Mouse (Mus musculus) heart, embryonic 10.5 days (tissue): Measurements from ENCODE around the gene Map3k10. TPM values are rescaled to one million over a fixed set of nuclear protein-coding genes. Genes with fewer than 3 reads are reported as not detected.

Experiments
- DNase-seq: peaks from one replicate; pipeline ENCODE4 v3.0.0-alpha.2; 2017; ENCODE audit warnings: low spot score
- H3K27ac ChIP-seq: fragments of 300-500 bp; sonication (generic); 2 replicates; pipeline ENCODE4 v1.5.1; 2016; ENCODE audit warnings: mild to moderate bottlenecking
- H3K27me3 ChIP-seq: fragments of 300-500 bp; sonication (generic); 2 replicates; pipeline ENCODE4 v1.6.1; 2016; ENCODE audit warnings: mild to moderate bottlenecking; ENCODE audit not compliant: poor library complexity, insufficient read depth, severe bottlenecking
- H3K36me3 ChIP-seq: fragments of 300-500 bp; sonication (generic); 2 replicates; pipeline ENCODE4 v1.6.1; 2016; ENCODE audit warnings: mild to moderate bottlenecking, moderate library complexity
- H3K4me1 ChIP-seq: fragments of 300-500 bp; sonication (generic); 2 replicates; pipeline ENCODE4 v1.6.1; 2016; ENCODE audit warnings: mild to moderate bottlenecking
- H3K4me3 ChIP-seq: fragments of 300-500 bp; sonication (generic); 2 replicates; pipeline ENCODE4 v1.5.1; 2016; ENCODE audit warnings: mild to moderate bottlenecking, moderate library complexity
- H3K9me3 ChIP-seq: fragments of 300-500 bp; sonication (generic); 2 replicates; pipeline ENCODE4 v1.6.1; 2016; ENCODE audit warnings: mild to moderate bottlenecking, moderate library complexity
- WGBS: fragments of 180-500 bp; shearing (Covaris S2); methylation state at CpG from one replicate; pipeline ENCODE4 v1.1.7; 2016; 5-methylcytosine and 5-hydroxymethylcytosine counted together
- polyA plus RNA-seq: library from polyadenylated mRNA; unstranded; fragments of >200 nt; fragmentation: Nextera tagmentation; extraction: Ambion mirVana; gene quantifications from 2 replicates; pipeline ENCODE4 v1.2.1, GENCODE M21; 2016

The Map3k10 gene
- polyA plus RNA-seq, 1 experiment from 2014 or later = 10.6 TPM

DNA sequence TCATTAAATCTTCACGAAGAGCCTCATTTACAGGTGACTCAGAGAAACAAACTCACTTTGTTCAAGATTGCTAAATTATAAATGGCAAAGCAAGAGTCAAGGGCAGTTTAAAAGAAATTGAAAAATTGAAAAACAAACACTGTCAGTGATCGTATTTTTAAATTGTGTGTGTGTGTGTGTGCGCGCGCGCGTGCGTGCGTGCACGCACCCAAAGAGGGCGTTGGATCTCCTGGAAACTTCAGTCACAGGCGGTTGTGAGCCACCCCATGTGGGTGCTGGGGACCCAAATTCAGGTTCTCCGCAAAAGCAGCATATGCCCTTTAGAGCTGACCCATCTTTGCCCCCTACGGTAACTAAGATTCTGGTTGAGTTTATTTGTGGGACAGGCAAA, 819 bp upstream of the Map3k10 start:
- peaks cover 22% of the 10 kb centered on the region for H3K4me1 ChIP-seq
- 39% methylated on average over 14 of the region's 14 CpGs for WGBS
- H3K27ac ChIP-seq = peak overlapping the region; percentile 92; the same call in 1 of the 2 replicates
- H3K4me3 ChIP-seq = peak overlapping the region; percentile 96
- 0 out of 2 replicates have a peak, but pooled peaks cover 5% of the 10 kb centered on the region for H3K27me3 ChIP-seq
- peaks cover 9% of the 10 kb centered on the region; the same call in 1 of the 2 replicates for H3K36me3 ChIP-seq
- DNase-seq = no peak
- no peaks in the 10 kb centered on the region for H3K9me3 ChIP-seq

- DNase-seq = no peak
- H3K27ac ChIP-seq = peak overlapping the region; percentile 92
- H3K9me3 ChIP-seq = no peaks in the 10 kb centered on the region
- peaks cover 9% of the 10 kb centered on the region; the same call in 1 of the 2 replicates for H3K36me3 ChIP-seq
- 0 out of 2 replicates have a peak, but pooled peaks cover 5% of the 10 kb centered on the region for H3K27me3 ChIP-seq
- H3K4me1 ChIP-seq = peaks cover 22% of the 10 kb centered on the region
- H3K4me3 ChIP-seq = peak overlapping the region; percentile 96
- under 1% methylated on average over 38 of the region's 38 CpGs for WGBS
Observed at GRCm38 (mm10) chr7:27674195-27674521, 240 bp downstream of the Map3k10 start.

DNA sequence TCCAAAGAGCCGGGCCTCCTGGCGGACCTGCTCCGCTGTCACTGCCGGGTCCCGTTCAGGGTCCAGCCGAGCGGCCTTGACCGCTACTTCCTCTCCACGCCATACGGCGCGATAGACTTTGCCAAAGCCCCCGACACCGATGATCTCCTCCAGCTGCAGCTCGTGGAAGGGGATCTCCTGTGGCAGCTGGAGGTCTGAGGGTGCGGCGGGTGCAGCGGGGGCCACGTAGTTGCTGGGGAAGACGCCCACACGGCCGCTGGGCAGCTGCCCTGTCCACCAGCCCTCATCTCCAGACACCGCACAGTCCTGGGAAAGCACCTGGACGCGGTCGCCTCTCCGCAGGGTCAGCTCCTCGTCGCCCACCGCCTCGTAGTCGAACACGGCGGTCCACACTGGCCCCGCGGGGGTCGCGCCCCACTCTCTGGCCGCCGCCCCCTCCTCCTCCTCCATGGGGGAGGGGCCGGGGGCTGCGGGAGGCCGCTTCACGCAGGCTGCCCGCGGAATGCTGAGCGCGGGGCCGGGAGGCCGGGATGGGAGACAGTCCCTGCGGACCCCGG, 745 bp downstream of the Map3k10 start:
- no peak for DNase-seq
- no peaks in the 10 kb centered on the region for H3K9me3 ChIP-seq
- peaks cover 9% of the 10 kb centered on the region; the same call in 1 of the 2 replicates for H3K36me3 ChIP-seq
- H3K4me1 ChIP-seq = peaks cover 22% of the 10 kb centered on the region
- H3K27ac ChIP-seq = peak overlapping the region; percentile 92
- H3K27me3 ChIP-seq = 0 out of 2 replicates have a peak, but pooled peaks cover 5% of the 10 kb centered on the region
- peak overlapping the region; percentile 96 for H3K4me3 ChIP-seq
- WGBS = 2% methylated on average over 48 of the region's 52 CpGs

DNA sequence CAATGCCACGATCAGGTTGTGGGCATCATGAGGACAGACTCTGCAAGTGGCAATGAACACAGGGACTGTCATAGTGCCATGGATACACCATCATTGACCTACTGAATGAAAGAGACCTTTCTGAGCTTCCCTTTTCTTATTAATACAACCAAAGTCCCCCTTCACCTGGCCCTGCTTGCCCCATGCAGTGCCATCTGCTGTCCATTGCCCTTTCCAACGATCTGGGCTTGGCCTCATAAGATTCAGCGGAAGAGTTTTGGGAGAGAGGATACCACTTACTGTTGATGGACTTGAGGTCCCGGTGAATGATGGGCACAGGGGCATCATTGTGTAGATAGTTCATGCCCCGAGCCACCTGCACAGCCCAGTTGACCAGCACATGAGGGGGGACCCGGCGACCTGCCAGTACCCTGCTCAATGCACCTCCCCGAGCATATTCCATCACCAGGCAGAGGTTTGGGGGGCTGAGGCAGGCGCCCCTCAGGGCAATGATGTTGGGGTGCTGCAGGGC, 1.3 kb downstream of the Map3k10 start:
- 59% methylated on average over 9 of the region's 9 CpGs for WGBS

GRCm38 (mm10) chr7:27662038-27662437, 12.4 kb downstream of the Map3k10 start:
- H3K9me3 ChIP-seq = no peaks in the 10 kb centered on the region
- no peak overlapping the region for H3K4me3 ChIP-seq
- H3K36me3 ChIP-seq = no peaks in the 10 kb centered on the region
- H3K4me1 ChIP-seq = peaks cover 8% of the 10 kb centered on the region
- H3K27me3 ChIP-seq = peaks cover 91% of the 10 kb centered on the region
- WGBS = 77% methylated on average over 4 of the region's 4 CpGs
- H3K27ac ChIP-seq = no peak overlapping the region
- no peak for DNase-seq

More for the DNA sequence above, 1.3 kb downstream of the Map3k10 start:
- Histone ChIP-seq H3K9me3 (no peaks in the 10 kb centered on the region), H3K4me3 (peak overlapping the region; percentile 96), H3K27ac (peak overlapping the region; percentile 92), H3K4me1 (peaks cover 22% of the 10 kb centered on the region), H3K36me3 (peaks cover 12% of the 10 kb centered on the region), H3K27me3 (0 out of 2 replicates have a peak, but pooled peaks cover 5% of the 10 kb centered on the region)
- no peak for DNase-seq

DNA sequence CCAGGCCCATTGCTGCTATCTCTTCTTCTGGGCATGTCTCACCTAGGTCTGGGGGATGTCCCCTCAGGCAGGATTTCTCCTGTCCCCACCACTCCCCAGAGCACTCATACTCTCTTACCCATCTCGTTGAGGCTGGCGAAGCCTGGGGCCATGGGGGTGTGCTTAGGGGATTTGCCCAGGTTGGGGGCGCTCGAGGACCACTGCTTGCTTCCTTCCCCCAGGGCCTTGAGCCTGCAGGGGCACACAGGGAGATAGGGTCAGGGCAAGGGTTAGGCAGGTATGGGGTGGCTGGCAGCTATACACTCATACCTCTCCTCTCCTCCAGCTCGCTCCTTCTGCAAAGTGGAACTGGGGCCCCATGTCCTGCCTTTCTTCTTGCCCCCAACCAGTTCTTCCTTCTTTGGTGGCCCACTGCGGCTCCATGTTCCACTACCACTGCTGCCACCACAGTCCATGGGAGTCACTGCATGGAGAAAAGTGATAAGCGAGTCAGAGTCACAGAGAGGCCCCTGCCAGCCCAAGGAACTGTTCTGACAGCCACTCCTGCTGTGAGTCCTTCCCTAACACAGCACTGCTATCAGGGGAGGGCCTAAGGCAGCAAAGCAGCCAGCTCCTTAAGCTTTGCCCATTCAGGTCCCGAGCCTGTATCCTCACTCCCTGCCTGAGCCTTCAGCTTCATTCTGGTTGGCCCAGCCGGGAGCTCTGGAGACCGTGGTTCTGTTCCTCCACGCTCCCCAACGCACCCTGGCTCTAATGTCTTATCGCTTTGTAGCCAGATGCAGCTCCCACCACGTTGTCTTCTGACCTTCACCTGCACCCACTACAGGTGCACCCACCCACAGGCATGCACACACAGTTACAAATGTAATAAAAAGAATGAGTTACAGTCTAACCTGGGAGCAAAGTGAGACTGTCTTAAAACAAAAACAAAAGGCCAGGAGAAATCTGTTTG, 15.4 kb downstream of the Map3k10 start:
- peaks cover 95% of the 10 kb centered on the region for H3K27me3 ChIP-seq
- peaks cover 11% of the 10 kb centered on the region for H3K4me1 ChIP-seq
- WGBS = 35% methylated on average over 14 of the region's 14 CpGs
- no peak overlapping the region; the same call in 1 of the 2 replicates for H3K4me3 ChIP-seq
- no peaks in the 10 kb centered on the region for H3K9me3 ChIP-seq
- H3K36me3 ChIP-seq = peaks cover 4% of the 10 kb centered on the region; the same call in 1 of the 2 replicates
- no peak overlapping the region for H3K27ac ChIP-seq
- no peak for DNase-seq

- WGBS = 13% methylated on average over 53 of the region's 53 CpGs
- no peak overlapping the region for H3K27ac ChIP-seq
- no peak for DNase-seq
- H3K4me1 ChIP-seq = peaks cover 16% of the 10 kb centered on the region
- peak overlapping the region; percentile 36 for H3K4me3 ChIP-seq
- H3K9me3 ChIP-seq = no peaks in the 10 kb centered on the region
- H3K36me3 ChIP-seq = peaks cover 4% of the 10 kb centered on the region; the same call in 1 of the 2 replicates
- peaks cover 97% of the 10 kb centered on the region for H3K27me3 ChIP-seq
Observed at GRCm38 (mm10) chr7:27657824-27658395, 16.5 kb downstream of the Map3k10 start.

- WGBS = 81% methylated on average over 16 of the region's 16 CpGs
- Histone ChIP-seq H3K4me3 (no peak overlapping the region), H3K9me3 (no peaks in the 10 kb centered on the region), H3K27ac (no peak overlapping the region), H3K4me1 (peaks cover 16% of the 10 kb centered on the region), H3K36me3 (peaks cover 4% of the 10 kb centered on the region; the same call in 1 of the 2 replicates), H3K27me3 (peaks cover 99% of the 10 kb centered on the region)
- peak; percentile 68 for DNase-seq
Observed at GRCm38 (mm10) chr7:27656600-27656999, 17.8 kb downstream of the Map3k10 start.

DNA sequence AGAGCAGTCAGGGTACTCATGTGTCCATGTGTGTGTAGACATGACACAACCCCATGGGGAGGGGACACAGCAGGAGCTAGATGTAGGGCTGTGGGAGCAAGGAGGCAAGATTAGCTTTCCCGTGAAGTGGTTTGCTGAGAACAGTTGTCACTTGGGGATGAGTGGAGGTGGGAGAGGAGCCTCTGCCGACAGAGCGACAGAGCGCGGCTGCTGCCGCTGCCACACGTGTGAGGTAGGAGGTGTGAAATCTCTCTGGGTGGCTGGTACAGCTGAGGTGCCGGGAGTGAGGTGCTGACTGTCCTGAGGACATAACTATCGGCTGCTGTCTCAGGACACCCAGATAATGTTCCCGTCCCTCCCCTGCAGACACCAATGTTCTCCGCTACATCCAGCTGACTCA, 18.9 kb downstream of the Map3k10 start:
- H3K4me3 ChIP-seq = no peak overlapping the region
- WGBS = 19% methylated on average over 11 of the region's 11 CpGs

GRCm38 (mm10) chr7:27654607-27655276, 19.7 kb downstream of the Map3k10 start:
- Histone ChIP-seq H3K27ac (no peak overlapping the region), H3K4me3 (no peak overlapping the region), H3K4me1 (peaks cover 16% of the 10 kb centered on the region), H3K36me3 (peaks cover 4% of the 10 kb centered on the region; the same call in 1 of the 2 replicates), H3K27me3 (peaks cover 85% of the 10 kb centered on the region), H3K9me3 (no peaks in the 10 kb centered on the region)
- DNase-seq = no peak
- 58% methylated on average over 20 of the region's 20 CpGs for WGBS

More for the DNA sequence above, 18.9 kb downstream of the Map3k10 start:
- Histone ChIP-seq H3K27me3 (peaks cover 93% of the 10 kb centered on the region), H3K36me3 (peaks cover 4% of the 10 kb centered on the region; the same call in 1 of the 2 replicates), H3K27ac (no peak overlapping the region), H3K4me1 (peaks cover 16% of the 10 kb centered on the region), H3K9me3 (no peaks in the 10 kb centered on the region)
- no peak for DNase-seq

DNA sequence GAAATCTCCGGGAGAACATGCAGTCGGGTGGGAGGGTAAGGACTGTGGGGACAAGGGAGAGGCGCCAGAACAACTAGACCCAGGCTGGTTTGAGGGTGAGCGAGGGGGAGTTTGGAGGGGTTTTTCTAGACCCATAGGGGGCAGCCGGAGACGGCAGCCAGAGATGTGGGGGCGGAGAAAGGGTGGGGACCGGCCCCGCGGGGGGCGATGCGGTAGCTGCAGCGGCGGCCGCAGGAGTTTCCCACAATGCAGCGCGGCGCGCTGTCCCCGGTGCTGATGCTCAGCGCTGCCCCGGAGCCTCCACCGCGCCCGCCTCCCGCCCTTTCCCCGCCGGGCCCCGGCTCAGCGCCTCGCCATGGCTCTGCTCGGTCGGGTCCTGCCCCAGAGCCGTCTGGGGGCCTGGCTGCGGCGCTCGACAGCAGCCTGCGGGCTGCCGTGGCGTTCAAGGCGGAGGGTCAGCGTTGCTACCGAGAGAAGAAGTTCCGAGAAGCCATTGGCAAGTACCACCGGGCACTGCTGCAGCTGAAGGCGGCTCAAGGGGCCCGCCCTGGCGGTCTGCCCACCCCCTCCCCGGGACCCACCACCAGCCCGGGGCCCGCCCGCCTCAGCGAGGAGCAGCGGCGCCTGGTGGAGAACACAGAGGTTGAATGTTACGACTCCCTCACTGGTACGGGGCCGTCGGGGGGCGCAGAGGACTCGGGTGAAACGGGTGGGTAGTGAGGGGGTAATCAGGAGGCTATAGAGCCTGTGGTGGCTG, 20.5 kb downstream of the Map3k10 start, which contains the start of gene Ttc9b:
Gene Ttc9b, plus strand, starts transcription at position 235 of the 757 bp plus-strand sequence.
- H3K9me3 ChIP-seq = no peaks in the 10 kb centered on the region
- no peak for DNase-seq
- H3K4me1 ChIP-seq = peaks cover 16% of the 10 kb centered on the region
- H3K36me3 ChIP-seq = peaks cover 4% of the 10 kb centered on the region; the same call in 1 of the 2 replicates
- WGBS = 4% methylated on average over 59 of the region's 62 CpGs
- H3K27me3 ChIP-seq = peaks cover 76% of the 10 kb centered on the region
- peak within 1 kb of the TSS; percentile 43 for H3K4me3 ChIP-seq
- no peak within 1 kb of the TSS for H3K27ac ChIP-seq
